Mouse (Mus musculus) cortical plate, adult 2 months (tissue): Measurements from ENCODE around the gene Mthfs. TPM values are rescaled to one million over a fixed set of nuclear protein-coding genes. Genes with fewer than 3 reads are reported as not detected.
"Not testable (repeated sequence)": the region's sequence is repeated elsewhere in the genome, so short reads cannot be mapped to it uniquely, and the experiment has no call there.

Source experiments
- H3K27ac ChIP-seq: fragments of 200-500 bp; 2 replicates; pipeline ENCODE4 v1.5.1; 2012; ENCODE audit warnings: low read length, control low read depth, inconsistent platforms; ENCODE audit not compliant: insufficient read depth
- H3K4me1 ChIP-seq: fragments of 200-500 bp; 2 replicates; pipeline ENCODE4 v1.6.1; 2011; ENCODE audit warnings: low read length; ENCODE audit not compliant: control insufficient read depth, insufficient read depth
- H3K4me3 ChIP-seq: fragments of 200-500 bp; 2 replicates; pipeline ENCODE4 v1.5.1; 2011; ENCODE audit warnings: mild to moderate bottlenecking, low read length, control low read depth; ENCODE audit not compliant: insufficient read depth
- CTCF ChIP-seq: fragments of 200-500 bp; IDR thresholded peaks from 2 replicates; pipeline ENCODE4 v1.5.1; 2011; ENCODE audit warnings: mild to moderate bottlenecking, control low read depth, low read length; ENCODE audit not compliant: insufficient read depth; ENCODE audit errors: extremely low read depth
- POLR2A ChIP-seq: fragments of 200-500 bp; IDR thresholded peaks from 2 replicates; pipeline ENCODE4 v1.6.1; 2011; ENCODE audit warnings: mild to moderate bottlenecking, low read length, control low read depth; ENCODE audit not compliant: insufficient read depth; ENCODE audit errors: extremely low read depth
- polyA plus RNA-seq: library from polyadenylated mRNA; depleted of rRNA; stranded (reverse); fragments of >200 nt; gene quantifications from 2 replicates; pipeline ENCODE4 v1.2.3, GENCODE M21; 2012

Mthfs gene
- polyA plus RNA-seq, 1 experiment = 14.3 TPM

GRCm38 (mm10) chr9:89220704-89221287, 10.3 kb downstream of the Mthfs start:
- H3K4me1 ChIP-seq, H3K4me3 ChIP-seq, H3K27ac ChIP-seq: not testable (repeated sequence)

- H3K4me3 ChIP-seq = no peak overlapping the region
- H3K4me1 ChIP-seq = no peaks in the 10 kb centered on the region
- H3K27ac ChIP-seq = no peak overlapping the region
- peak; percentile 38; the same call in 1 of the 2 replicates for TF ChIP-seq CTCF
- TF ChIP-seq POLR2A = no peak
Observed at GRCm38 (mm10) chr9:89226071-89226470, 15.6 kb downstream of the Mthfs start.

- no peak for TF ChIP-seq CTCF
- TF ChIP-seq POLR2A = no peak
- no peaks in the 10 kb centered on the region for H3K4me1 ChIP-seq
- H3K4me3 ChIP-seq = no peak overlapping the region
- no peak overlapping the region for H3K27ac ChIP-seq
Observed at GRCm38 (mm10) chr9:89228122-89228521, 17.6 kb downstream of the Mthfs start.

GRCm38 (mm10) chr9:89230897-89231497, 20.5 kb downstream of the Mthfs start:
- not testable (repeated sequence) for H3K4me3 ChIP-seq

GRCm38 (mm10) chr9:89237131-89237530, 26.7 kb downstream of the Mthfs start:
- not testable (repeated sequence) for H3K27ac ChIP-seq, H3K4me1 ChIP-seq, H3K4me3 ChIP-seq

More at GRCm38 (mm10) chr9:89230897-89231497, 20.5 kb downstream of the Mthfs start:
- peak; percentile 21; the same call in 1 of the 2 replicates for TF ChIP-seq CTCF
- not testable (repeated sequence) for H3K4me1 ChIP-seq, H3K27ac ChIP-seq

- not testable (repeated sequence) for H3K4me3 ChIP-seq, H3K27ac ChIP-seq, H3K4me1 ChIP-seq
Observed at GRCm38 (mm10) chr9:89238976-89239505, 28.6 kb downstream of the Mthfs start.

- not testable (repeated sequence) for H3K27ac ChIP-seq, H3K4me3 ChIP-seq, H3K4me1 ChIP-seq
Observed at GRCm38 (mm10) chr9:89240516-89241019, 30.1 kb downstream of the Mthfs start.

GRCm38 (mm10) chr9:89253400-89253799, 42.9 kb downstream of the Mthfs start:
- no peaks in the 10 kb centered on the region for H3K4me1 ChIP-seq
- TF ChIP-seq CTCF = no peak
- TF ChIP-seq POLR2A = no peak
- no peak overlapping the region for H3K27ac ChIP-seq
- H3K4me3 ChIP-seq = no peak overlapping the region

GRCm38 (mm10) chr9:89256556-89257335, 46.3 kb downstream of the Mthfs start:
- Histone ChIP-seq H3K4me1 (no peaks in the 10 kb centered on the region), H3K4me3 (no peak overlapping the region), H3K27ac (no peak overlapping the region)
- TF ChIP-seq CTCF (no peak), POLR2A (no peak)

- no peaks in the 10 kb centered on the region for H3K4me1 ChIP-seq
- no peak overlapping the region for H3K4me3 ChIP-seq
- TF ChIP-seq POLR2A = no peak
- TF ChIP-seq CTCF = no peak
- no peak overlapping the region for H3K27ac ChIP-seq
Observed at GRCm38 (mm10) chr9:89263968-89264367, 53.5 kb downstream of the Mthfs start.

- TF ChIP-seq POLR2A (no peak), CTCF (no peak)
- no peaks in the 10 kb centered on the region for H3K4me1 ChIP-seq
- no peak overlapping the region for H3K4me3 ChIP-seq
Observed at GRCm38 (mm10) chr9:89264571-89264970, 54.1 kb downstream of the Mthfs start.

More at GRCm38 (mm10) chr9:89264571-89264970, 54.1 kb downstream of the Mthfs start:
- no peak overlapping the region for H3K27ac ChIP-seq
